Mouse (Mus musculus) embryonic fibroblast, embryonic 13.5 days (primary cell): Measurements from ENCODE around the gene Rapgef5. TPM values are rescaled to one million over a fixed set of nuclear protein-coding genes. Genes with fewer than 3 reads are reported as not detected.

Source experiments
- H3K27ac ChIP-seq: 2 replicates; pipeline ENCODE4 v1.5.1; 2012; ENCODE audit warnings: low read length, control low read depth, inconsistent platforms; ENCODE audit not compliant: insufficient read depth
- H3K4me1 ChIP-seq: 2 replicates; pipeline ENCODE4 v1.6.1; 2011; ENCODE audit warnings: low read length; ENCODE audit not compliant: control insufficient read depth, insufficient read depth
- H3K4me3 ChIP-seq: 2 replicates; pipeline ENCODE4 v1.5.1; 2011; ENCODE audit warnings: mild to moderate bottlenecking, control low read depth, low read length; ENCODE audit not compliant: insufficient read depth
- CTCF ChIP-seq: IDR thresholded peaks from 2 replicates; pipeline ENCODE4 v1.5.1; 2011; ENCODE audit warnings: mild to moderate bottlenecking, control low read depth, low read length, moderate library complexity, borderline replicate concordance; ENCODE audit not compliant: insufficient read depth
- POLR2A ChIP-seq: IDR thresholded peaks from 2 replicates; pipeline ENCODE4 v1.6.1; 2011; ENCODE audit warnings: low read depth, mild to moderate bottlenecking, control low read depth, low read length, moderate library complexity
- polyA plus RNA-seq: library from polyadenylated mRNA; stranded (reverse); fragments of >200 nt; gene quantifications from 2 replicates; pipeline ENCODE4 v1.2.4, GENCODE M21; 2011; ENCODE audit warnings: low read depth; ENCODE audit not compliant: missing spikeins, insufficient read length

Gene Rapgef5
- polyA plus RNA-seq: 0.30 TPM in 1 of 2 replicates, not detected in the other

DNA sequence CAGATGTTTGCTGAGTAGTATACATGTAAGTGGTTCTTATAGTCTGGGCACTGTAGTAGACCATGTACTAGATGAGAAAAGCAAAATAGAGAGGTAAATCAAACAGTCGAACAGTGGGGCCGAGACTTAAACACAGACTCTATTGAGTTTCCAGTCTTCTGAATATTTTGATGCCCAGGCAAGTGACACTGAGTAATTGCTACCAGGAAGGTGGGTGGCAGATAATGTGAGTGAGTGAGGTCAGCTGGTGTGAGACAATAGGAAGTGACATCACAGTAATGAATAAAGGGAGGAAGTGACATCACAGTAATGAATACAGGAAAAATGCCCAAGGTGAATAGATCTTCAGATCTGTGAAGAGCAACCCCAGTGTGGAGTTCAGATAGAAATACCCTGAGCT lies at the start of gene Rapgef5:
TSS of gene Rapgef5 (plus strand) at position 301 of the 400 bp plus-strand sequence.
- Histone ChIP-seq H3K4me3 (no peak within 1 kb of the TSS), H3K4me1 (no peaks in the 10 kb centered on the region), H3K27ac (no peak within 1 kb of the TSS)
- no peak for TF ChIP-seq CTCF
- no peak for TF ChIP-seq POLR2A

DNA sequence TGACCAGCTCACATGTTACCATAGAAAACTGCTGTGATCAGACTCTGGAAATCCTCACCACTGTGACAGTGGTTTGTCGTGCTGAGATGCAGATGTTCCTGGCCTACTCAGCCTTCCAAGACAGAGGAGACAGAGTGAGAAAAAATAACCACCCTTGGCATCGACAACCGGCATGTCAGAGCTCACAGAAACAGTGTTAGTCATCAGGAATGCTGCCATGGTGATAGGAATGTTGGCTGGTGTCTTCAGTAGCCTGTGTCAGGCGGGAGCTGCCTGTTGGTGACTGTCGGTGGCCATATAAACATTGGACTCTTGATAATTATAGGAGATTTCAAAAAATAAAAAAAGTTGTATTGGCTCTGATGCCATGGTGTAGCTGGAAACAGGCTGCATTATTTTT lies 48.0 kb upstream of the Rapgef5 start:
- Histone ChIP-seq H3K4me1 (peaks cover 3% of the 10 kb centered on the region), H3K27ac (no peak overlapping the region), H3K4me3 (no peak overlapping the region)
- no peak for TF ChIP-seq POLR2A
- TF ChIP-seq CTCF: no peak

GRCm38 (mm10) chr12:117479014-117479413 lies 37.3 kb upstream of the Rapgef5 start:
- TF ChIP-seq POLR2A: no peak
- TF ChIP-seq CTCF: no peak
- Histone ChIP-seq H3K4me3 (no peak overlapping the region), H3K27ac (no peak overlapping the region), H3K4me1 (peaks cover 5% of the 10 kb centered on the region)

DNA sequence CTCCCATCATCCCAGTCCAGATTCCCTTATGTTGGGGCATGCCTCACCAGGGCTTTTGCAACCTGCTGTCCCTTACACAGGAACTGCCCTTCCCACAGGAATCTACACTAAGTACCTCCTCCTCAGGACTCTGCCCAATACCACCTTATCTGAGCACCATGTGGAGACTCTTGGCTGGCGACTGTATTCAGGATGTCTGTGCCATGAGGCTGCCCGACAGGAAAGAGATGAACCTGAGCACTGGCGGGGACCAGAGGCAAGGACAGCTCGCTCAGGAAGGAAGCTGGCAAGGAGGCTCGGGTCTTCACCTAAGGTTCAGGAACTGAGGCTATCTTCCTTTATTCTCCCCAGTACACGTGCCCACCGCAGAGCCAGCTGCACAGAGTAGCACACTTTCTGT lies 36.6 kb upstream of the Rapgef5 start:
- H3K27ac ChIP-seq: no peak overlapping the region
- H3K4me3 ChIP-seq: no peak overlapping the region
- H3K4me1 ChIP-seq: peaks cover 5% of the 10 kb centered on the region
- no peak for TF ChIP-seq POLR2A
- TF ChIP-seq CTCF: no peak

DNA sequence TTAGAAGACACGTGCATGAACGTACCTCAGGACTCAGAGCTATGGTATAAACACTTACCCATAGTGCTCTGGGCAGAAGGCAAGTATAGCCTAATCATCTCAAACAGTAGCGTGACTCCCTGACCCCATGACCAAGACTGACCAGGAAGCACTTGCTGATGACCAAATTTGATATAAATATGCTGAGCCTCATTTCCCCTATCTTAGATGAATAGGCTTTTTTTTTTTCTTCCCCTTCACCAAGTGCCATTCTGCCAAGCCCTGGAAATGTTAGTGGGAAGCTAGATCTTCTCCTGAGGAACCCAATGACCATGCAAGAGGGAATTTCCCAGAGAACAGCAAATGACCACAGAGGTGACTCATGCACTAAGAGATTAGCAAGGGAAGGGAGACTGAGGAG lies 35.3 kb upstream of the Rapgef5 start:
- peaks cover 2% of the 10 kb centered on the region; the same call in 1 of the 2 replicates for H3K4me1 ChIP-seq
- no peak overlapping the region for H3K27ac ChIP-seq
- H3K4me3 ChIP-seq: no peak overlapping the region
- TF ChIP-seq POLR2A: no peak
- TF ChIP-seq CTCF: no peak

- H3K4me1 ChIP-seq: peaks cover 2% of the 10 kb centered on the region; the same call in 1 of the 2 replicates
- no peak overlapping the region for H3K4me3 ChIP-seq
- H3K27ac ChIP-seq: no peak overlapping the region; the same call in 1 of the 2 replicates
- TF ChIP-seq CTCF (no peak), POLR2A (no peak)
Measured at GRCm38 (mm10) chr12:117482665-117483064, 33.6 kb upstream of the Rapgef5 start.

DNA sequence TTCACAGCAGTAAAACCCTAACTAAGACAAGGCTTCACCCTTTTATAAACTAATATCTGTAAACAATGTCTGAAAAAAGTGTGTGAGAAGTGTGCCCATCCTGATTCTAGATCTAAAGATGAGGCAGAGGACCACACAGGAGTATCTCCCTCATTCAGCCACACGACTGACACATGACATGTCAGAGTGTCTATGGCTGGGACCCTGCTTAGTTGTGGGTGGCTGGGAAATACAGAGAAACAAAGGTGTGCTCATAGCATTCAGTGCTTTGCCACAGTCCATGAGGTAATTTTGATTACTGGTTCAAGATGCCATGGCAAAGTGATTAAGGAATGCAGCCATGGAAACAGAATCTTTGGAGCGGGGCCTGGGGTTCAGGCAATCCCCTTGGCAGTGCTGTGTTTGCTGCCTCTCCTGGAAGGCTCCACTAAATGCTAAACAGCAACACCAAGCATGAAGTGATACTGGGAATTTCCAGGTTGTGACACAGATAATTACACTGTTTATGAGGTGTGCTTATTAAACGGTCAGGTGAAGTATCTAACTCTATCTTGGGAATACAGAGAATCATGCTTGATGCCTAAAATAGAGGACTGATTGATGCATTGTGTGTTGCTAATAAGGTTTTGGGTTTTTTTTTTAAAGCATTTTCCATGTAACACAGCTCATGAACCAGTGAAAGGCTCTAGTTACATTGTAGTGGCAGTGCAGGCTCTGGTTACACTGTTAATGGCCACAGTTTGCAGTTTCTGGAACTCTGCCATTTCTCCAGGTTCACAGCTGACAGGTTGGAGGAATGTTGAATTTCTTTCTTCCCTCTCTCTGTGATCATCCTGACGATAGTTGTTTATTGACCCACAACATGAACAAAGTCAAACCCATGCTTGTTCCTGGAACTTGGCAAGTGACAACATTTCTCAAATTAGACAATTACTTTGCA lies 29.9 kb upstream of the Rapgef5 start:
- no peak overlapping the region for H3K4me3 ChIP-seq
- TF ChIP-seq CTCF: no peak
- no peak for TF ChIP-seq POLR2A
- no peaks in the 10 kb centered on the region for H3K4me1 ChIP-seq
- H3K27ac ChIP-seq: no peak overlapping the region

GRCm38 (mm10) chr12:117496501-117497176 lies 19.6 kb upstream of the Rapgef5 start:
- peaks cover 3% of the 10 kb centered on the region; the same call in 1 of the 2 replicates for H3K4me1 ChIP-seq
- no peak overlapping the region for H3K27ac ChIP-seq
- H3K4me3 ChIP-seq: no peak overlapping the region
- TF ChIP-seq CTCF: no peak

DNA sequence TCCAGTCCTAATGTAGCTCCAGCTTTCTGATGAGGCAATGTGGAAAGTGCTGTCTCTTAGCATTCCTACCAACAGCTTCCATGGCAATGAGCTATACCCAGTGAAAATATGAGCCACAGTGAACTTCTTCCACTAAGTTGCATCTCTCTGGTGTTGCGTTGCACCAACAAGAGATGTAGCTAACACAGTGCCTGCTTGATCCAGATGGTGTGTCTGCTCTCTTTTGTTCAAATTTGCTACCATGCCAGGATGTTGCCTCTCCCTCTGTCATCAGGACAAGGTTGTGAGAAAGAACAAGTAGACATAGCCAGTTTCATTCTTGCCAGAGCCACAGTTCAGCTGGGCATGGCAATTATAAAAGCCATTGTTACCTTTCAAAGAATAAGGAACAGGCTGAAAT lies 18.9 kb upstream of the Rapgef5 start:
- TF ChIP-seq POLR2A (no peak), CTCF (no peak)
- Histone ChIP-seq H3K27ac (no peak overlapping the region), H3K4me1 (peaks cover 3% of the 10 kb centered on the region; the same call in 1 of the 2 replicates), H3K4me3 (no peak overlapping the region)

GRCm38 (mm10) chr12:117499242-117499641 lies 17.0 kb upstream of the Rapgef5 start:
- TF ChIP-seq CTCF: no peak
- TF ChIP-seq POLR2A: no peak
- H3K4me3 ChIP-seq: no peak overlapping the region

More at GRCm38 (mm10) chr12:117499242-117499641, 17.0 kb upstream of the Rapgef5 start:
- Histone ChIP-seq H3K4me1 (peaks cover 3% of the 10 kb centered on the region; the same call in 1 of the 2 replicates), H3K27ac (no peak overlapping the region)
